17 mouse cellular contexts compared by ENCODE assay signal in genomic region chr10:64082345-64082744, GRCm38 (mm10). TPM values are rescaled to one million over a fixed set of nuclear protein-coding genes. Genes with fewer than 3 reads are reported as not detected.
"Had no signal": no experiment of that assay in that cellular context is flagged by ENCODE, and none has a peak within 500 bp of the region (broad histone marks: within the 10 kb centered on the region; RNA-seq: fewer than 3 reads in every experiment).

No protein-coding gene starts in this region.

- H3K36me3 ChIP-seq: lung, embryonic 15.5 days; midbrain, embryonic 13.5 days; midbrain, embryonic 15.5 days; neural tube, embryonic 12.5 days; stomach, embryonic 15.5 days had no signal

- DNase-seq: lung, adult 2 months; lung, postnatal 14 days; lung, postnatal 36 days; right cerebral cortex, postnatal 14 days; thymus, adult 2 months; thymus, postnatal 36 days had no signal

- H3K9ac ChIP-seq: lung, embryonic 15.5 days; midbrain, embryonic 13.5 days; midbrain, embryonic 15.5 days; neural tube, embryonic 12.5 days; stomach, embryonic 15.5 days had no signal

- H3K4me3 ChIP-seq: lung, embryonic 15.5 days; megakaryocyte, embryonic 14.5 days; midbrain, embryonic 13.5 days; midbrain, embryonic 15.5 days; neural tube, embryonic 12.5 days; stomach, embryonic 15.5 days had no signal

- H3K27me3 ChIP-seq: midbrain, embryonic 13.5 days; midbrain, embryonic 15.5 days; neural tube, embryonic 12.5 days; stomach, embryonic 15.5 days had no signal

- ATAC-seq: lung, postnatal 0 days; midbrain, embryonic 13.5 days; midbrain, embryonic 15.5 days had no signal

- H3K9me3 ChIP-seq: lung, embryonic 15.5 days; megakaryocyte, embryonic 14.5 days; midbrain, embryonic 13.5 days; midbrain, embryonic 15.5 days; neural tube, embryonic 12.5 days; stomach, embryonic 15.5 days had no signal

- H3K4me1 ChIP-seq: lung, embryonic 15.5 days; megakaryocyte, embryonic 14.5 days had no signal

- H3K27ac ChIP-seq: lung, embryonic 15.5 days; macrophage; midbrain, embryonic 13.5 days; midbrain, embryonic 15.5 days; neural tube, embryonic 12.5 days; stomach, embryonic 15.5 days; stomach, postnatal 0 days had no signal

- H3K4me2 ChIP-seq: lung, embryonic 15.5 days; midbrain, embryonic 11.5 days; midbrain, embryonic 13.5 days; midbrain, embryonic 15.5 days; neural tube, embryonic 12.5 days; stomach, embryonic 15.5 days had no signal

RNA-seq across cellular contexts. Expression of gene Lrrtm3, which starts 7.7 kb away (rescaled TPM):
- polyA plus RNA-seq: macrophage; spleen, adult 2 months; thymus, adult 2 months had no signal
